Mouse (Mus musculus) midbrain, embryonic 16.5 days (tissue): Measurements from ENCODE around the gene Gm266. TPM values are rescaled to one million over a fixed set of nuclear protein-coding genes. Genes with fewer than 3 reads are reported as not detected.

Source experiments
- ATAC-seq: fragments of 200-750 bp; cut with Nextera tagmentation; 2 replicates; pipeline ENCODE4 v1.8.0; 2017; ENCODE audit warnings: moderate TSS enrichment
- H3K27ac ChIP-seq: fragments of 300-500 bp; sonication (generic); 2 replicates; pipeline ENCODE4 v1.5.1; 2014; ENCODE audit warnings: mild to moderate bottlenecking, low read length, mixed read lengths
- H3K27me3 ChIP-seq: fragments of 300-500 bp; sonication (generic); 2 replicates; pipeline ENCODE4 v1.6.1; 2014; ENCODE audit warnings: low read depth, low read length, mixed read lengths; ENCODE audit not compliant: control insufficient read depth, insufficient read depth
- H3K36me3 ChIP-seq: fragments of 300-500 bp; sonication (generic); 2 replicates; pipeline ENCODE4 v1.6.1; 2014; ENCODE audit warnings: mild to moderate bottlenecking, low read length, moderate library complexity, mixed read lengths; ENCODE audit not compliant: control insufficient read depth, insufficient read depth
- H3K4me1 ChIP-seq: fragments of 300-500 bp; sonication (generic); 2 replicates; pipeline ENCODE4 v1.6.1; 2014; ENCODE audit warnings: mild to moderate bottlenecking, low read length, mixed read lengths; ENCODE audit not compliant: control insufficient read depth, insufficient read depth
- H3K4me2 ChIP-seq: fragments of 300-500 bp; sonication (generic); 2 replicates; pipeline ENCODE4 v1.6.1; 2014; ENCODE audit warnings: mild to moderate bottlenecking, low read length, mixed read lengths
- H3K4me3 ChIP-seq: fragments of 300-500 bp; sonication (generic); 2 replicates; pipeline ENCODE4 v1.5.1; 2014; ENCODE audit warnings: low read depth, mild to moderate bottlenecking, low read length, moderate library complexity, mixed read lengths
- H3K9ac ChIP-seq: fragments of 300-500 bp; sonication (generic); 2 replicates; pipeline ENCODE4 v1.6.1; 2014; ENCODE audit warnings: low read depth, low read length, mixed read lengths
- H3K9me3 ChIP-seq: fragments of 300-500 bp; sonication (generic); replicated peaks from 2 replicates; pipeline ENCODE4 v1.6.1; 2014; ENCODE audit warnings: mild to moderate bottlenecking, low read length, mixed read lengths; ENCODE audit not compliant: control insufficient read depth, poor library complexity, severe bottlenecking
- WGBS: fragments of 180-500 bp; shearing (Covaris S2); extraction: QIAGEN DNeasy Blood & Tissue Kit; methylation state at CpG from one replicate; pipeline ENCODE4 v1.1.7; 2014; 5-methylcytosine and 5-hydroxymethylcytosine counted together
- polyA plus RNA-seq: library from polyadenylated mRNA; unstranded; fragments of >200 nt; fragmentation: Nextera tagmentation; extraction: Ambion mirVana; gene quantifications from 2 replicates; pipeline ENCODE4 v1.2.1, GENCODE M21; 2015

Gm266 gene
- polyA plus RNA-seq, 1 experiment from 2014 or later, result 3.1 TPM

GRCm38 (mm10) chr12:111437222-111437900, 48.3 kb downstream of the Gm266 start:
- H3K9me3 ChIP-seq, result no peaks in the 10 kb centered on the region
- H3K4me2 ChIP-seq, result no peak overlapping the region
- no peak overlapping the region for H3K27ac ChIP-seq
- peaks cover 25% of the 10 kb centered on the region for H3K27me3 ChIP-seq
- 73% methylated on average over 5 of the region's 5 CpGs for WGBS
- no peak for ATAC-seq
- H3K9ac ChIP-seq, result no peak overlapping the region
- H3K4me1 ChIP-seq, result peaks cover 20% of the 10 kb centered on the region
- H3K4me3 ChIP-seq, result no peak overlapping the region
- no peaks in the 10 kb centered on the region for H3K36me3 ChIP-seq

GRCm38 (mm10) chr12:111436640-111437039, 49.0 kb downstream of the Gm266 start:
- H3K4me2 ChIP-seq, result no peak overlapping the region
- H3K27ac ChIP-seq, result no peak overlapping the region
- no peaks in the 10 kb centered on the region for H3K9me3 ChIP-seq
- H3K36me3 ChIP-seq, result no peaks in the 10 kb centered on the region
- no peak overlapping the region for H3K9ac ChIP-seq
- H3K27me3 ChIP-seq, result peaks cover 24% of the 10 kb centered on the region
- H3K4me1 ChIP-seq, result peaks cover 17% of the 10 kb centered on the region
- ATAC-seq, result no peak
- H3K4me3 ChIP-seq, result no peak overlapping the region
- WGBS, result 76% methylated on average over 8 of the region's 8 CpGs

GRCm38 (mm10) chr12:111436170-111436569, 49.5 kb downstream of the Gm266 start:
- Histone ChIP-seq H3K4me2 (no peak overlapping the region), H3K4me1 (peaks cover 17% of the 10 kb centered on the region), H3K27me3 (peaks cover 22% of the 10 kb centered on the region), H3K36me3 (no peaks in the 10 kb centered on the region), H3K9me3 (no peaks in the 10 kb centered on the region), H3K4me3 (no peak overlapping the region), H3K9ac (no peak overlapping the region), H3K27ac (no peak overlapping the region)
- no peak for ATAC-seq
- WGBS, result 91% methylated on average over 3 of the region's 3 CpGs

- peak; percentile 27 for ATAC-seq
- no peaks in the 10 kb centered on the region for H3K36me3 ChIP-seq
- H3K27me3 ChIP-seq, result peaks cover 28% of the 10 kb centered on the region
- H3K4me2 ChIP-seq, result peak overlapping the region; percentile 37; the same call in 1 of the 2 replicates
- H3K27ac ChIP-seq, result peak overlapping the region; percentile 78
- no peak overlapping the region for H3K4me3 ChIP-seq
- peaks cover 23% of the 10 kb centered on the region for H3K4me1 ChIP-seq
- peak overlapping the region; percentile 1; the same call in 1 of the 2 replicates for H3K9ac ChIP-seq
- no peaks in the 10 kb centered on the region for H3K9me3 ChIP-seq
- WGBS, result 47% methylated on average over 8 of the region's 8 CpGs
These were observed 50.8 kb downstream of the Gm266 start for GRCm38 (mm10) chr12:111434745-111435327.

Other genes starting within 250 kb of the Gm266 start
- 16.4 and 29.5 TPM in 2 replicates for gene Amn, start 214.7 kb downstream of the Gm266 start, polyA plus RNA-seq
- gene Cdc42bpb, start 108.1 kb downstream of the Gm266 start, polyA plus RNA-seq, result 39.9 and 40.2 TPM in 2 replicates
- gene Lbhd2, start 79.0 kb downstream of the Gm266 start, polyA plus RNA-seq, result 4.9 and 7.0 TPM in 2 replicates
- 2.0 and 2.1 TPM in 2 replicates for gene Exoc3l4, start 68.8 kb downstream of the Gm266 start, polyA plus RNA-seq
- 0.31 and 0.79 TPM in 2 replicates for gene Tnfaip2, start 43.4 kb downstream of the Gm266 start, polyA plus RNA-seq
- 502 and 561 TPM in 2 replicates for gene Eif5, start 52.2 kb upstream of the Gm266 start, polyA plus RNA-seq
- 39.9 and 45.5 TPM in 2 replicates for gene Mark3, start 88.7 kb upstream of the Gm266 start, polyA plus RNA-seq
- 1,397 and 1,482 TPM in 2 replicates for gene Ckb, start 186.5 kb upstream of the Gm266 start, polyA plus RNA-seq
- 9.8 and 10.4 TPM in 2 replicates for gene Trmt61a, start 192.3 kb upstream of the Gm266 start, polyA plus RNA-seq
- 70.4 and 71.8 TPM in 2 replicates for gene Bag5, start 227.4 kb upstream of the Gm266 start, polyA plus RNA-seq
- 52.3 and 56.8 TPM in 2 replicates for gene Apopt1, start 227.4 kb upstream of the Gm266 start, polyA plus RNA-seq